Comparison of ENCODE assay signal across 9 mouse cellular contexts in genomic region chr8:80856606-80857005, GRCm38 (mm10). TPM values are rescaled to one million over a fixed set of nuclear protein-coding genes. Genes with fewer than 3 reads are reported as not detected.
A peak's percentile ranks its signal among the peaks of the same experiment; 100 is the strongest.
DNase-seq lines count a peak whose midpoint lies in the region; ATAC-seq lines count a peak whose summit lies in the region.
"Had no signal": no experiment of that assay in that cellular context is flagged by ENCODE, and none has a peak within 500 bp of the region (broad histone marks: within the 10 kb centered on the region; RNA-seq: fewer than 3 reads in every experiment).

No protein-coding gene starts in this region.

- H3K4me2 ChIP-seq in heart, embryonic 14.5 days (ENCODE audit: low read length) = peak overlapping the region; percentile 22; the same call in 1 of the 2 replicates
- H3K4me2 ChIP-seq: neural tube, embryonic 12.5 days had no signal

- intact Hi-C loops in heart, postnatal 10 days (cut with DNase I) = no loop called here

- H3K36me3 ChIP-seq in heart, embryonic 14.5 days (ENCODE audit: control insufficient read depth, insufficient read depth, low read length) = peaks cover 24% of the 10 kb centered on the region
- H3K36me3 ChIP-seq: neural tube, embryonic 12.5 days had no signal

- no peak for DNase-seq in heart, adult 8-10 months (ENCODE audit: low spot score)
- DNase-seq in adrenal gland, postnatal 14 days = peak; percentile 56
- peak; percentile 63 to 75 for DNase-seq in heart, postnatal 10 days
- DNase-seq in left cerebral cortex, adult 8-10 months (ENCODE audit: low spot score in 2 of 2) = peak; percentile 18 to 48
- peak; percentile 78 to 82 for DNase-seq in right cerebral cortex, postnatal 10 days (ENCODE audit: low spot score in 2 of 2)
- DNase-seq in thymus, postnatal 36 days = no peak

- H3K9ac ChIP-seq in heart, embryonic 14.5 days (ENCODE audit: low read length) = no peak overlapping the region
- H3K9ac ChIP-seq: neural tube, embryonic 12.5 days had no signal

- WGBS in heart, embryonic 14.5 days = 35% methylated on average over 6 of the region's 6 CpGs

- H3K9me3 ChIP-seq in heart, embryonic 14.5 days (ENCODE audit: control insufficient read depth, low read length) = no peaks in the 10 kb centered on the region
- H3K9me3 ChIP-seq: neural tube, embryonic 12.5 days had no signal

- H3K4me3 ChIP-seq in heart, embryonic 14.5 days (ENCODE audit: control insufficient read depth in 1 of 2, insufficient read depth in 1 of 2, low read depth in 1 of 2, low read length in 2 of 2) = no peak overlapping the region
- H3K4me3 ChIP-seq: neural tube, embryonic 12.5 days had no signal

- ATAC-seq in heart, embryonic 14.5 days (ENCODE audit: insufficient number of reproducible peaks, insufficient read depth, low FRiP score, low read depth) = no peak
- ATAC-seq in monocyte, adult 5-6 weeks (replicated peaks; ENCODE audit: insufficient number of reproducible peaks, low FRiP score, low TSS enrichment, poor library complexity, severe bottlenecking) = no peak

- peaks cover 28 to 57% of the 10 kb centered on the region in 2 experiments for H3K4me1 ChIP-seq in heart, embryonic 14.5 days (ENCODE audit: control insufficient read depth in 2 of 2, insufficient read depth in 2 of 2, low read length in 2 of 2)
- H3K4me1 ChIP-seq: neural tube, embryonic 12.5 days had no signal

- peak overlapping the region; percentile 66 to 70 for H3K27ac ChIP-seq in heart, embryonic 14.5 days (replicated peaks in 1 of 2; ENCODE audit: control insufficient read depth in 1 of 2, insufficient read depth in 1 of 2, low read depth in 2 of 2, low read length in 2 of 2)
- H3K27ac ChIP-seq: neural tube, embryonic 12.5 days had no signal

- H3K27me3 ChIP-seq in heart, embryonic 14.5 days (ENCODE audit: control insufficient read depth, insufficient read depth, low read length) = no peaks in the 10 kb centered on the region
- H3K27me3 ChIP-seq: neural tube, embryonic 12.5 days had no signal

RNA-seq across cellular contexts. Expression of gene Gab1, which starts 23.7 kb away (rescaled TPM):
- polyA plus RNA-seq in heart, embryonic 14.5 days (2014; fragmentation: Nextera tagmentation; extraction: Ambion mirVana) = 44.4 and 47.6 TPM in 2 replicates
- total RNA-seq in heart, adult 8-10 months (2022) = 10 to 100 TPM; 33.6 to 43.1 (median 40.6) TPM
- total RNA-seq in adrenal gland, postnatal 14 days (2021) = 18.0 and 20.1 TPM in 2 replicates
- total RNA-seq in heart, postnatal 10 days (2021) = 10 to 100 TPM; 41.2 to 51.1 TPM
- 10 to 100 TPM; 17.7 to 23.4 (median 20.4) TPM for total RNA-seq in left cerebral cortex, adult 8-10 months (2022)
- 0.43 to 0.49 TPM in 2 of 3 replicates, not detected in the other for total RNA-seq in monocyte, adult 5-6 weeks (2017)

Comparison
In these comparisons a context has a peak if more than half of its experiments do, and no peak if none do; other contexts are left out.
1. DNase-seq: peak in adrenal gland, postnatal 14 days (single experiment), heart, postnatal 10 days (2 of 2), left cerebral cortex, adult 8-10 months (2 of 2) and right cerebral cortex, postnatal 10 days (2 of 2); none in heart, adult 8-10 months (single experiment) and thymus, postnatal 36 days (0 of 2).
2. RNA of gene Gab1, which starts 23.7 kb away (total RNA-seq): 41.2 to 51.1 TPM in heart, postnatal 10 days, 33.6 to 43.1 TPM in heart, adult 8-10 months, 17.7 to 23.4 TPM in left cerebral cortex, adult 8-10 months and 18.0 to 20.1 TPM in adrenal gland, postnatal 14 days; 0.43 to 0.49 TPM in monocyte, adult 5-6 weeks; every median in the first group is over 10 times any median in the second.